Mouse (Mus musculus): ENCODE data around the gene Psenen. TPM values are rescaled to one million over a fixed set of nuclear protein-coding genes. Genes with fewer than 3 reads are reported as not detected.
A peak's percentile ranks its signal among the peaks of the same experiment; 100 is the strongest.

Psenen gene
- total RNA-seq, 2 experiments from 2014 or later: 78.5 to 81.4 TPM

- DNase-seq: no peak
- intact Hi-C loops (cut with DNase I): no loop called here
These were observed 40.6 kb downstream of the Psenen start for GRCm38 (mm10) chr7:30522871-30523270.

GRCm38 (mm10) chr7:30520856-30521255 lies 42.6 kb downstream of the Psenen start:
- intact Hi-C loops (cut with DNase I): no loop called here
- DNase-seq: peak; percentile 72

- intact Hi-C loops (cut with DNase I): no loop called here
- peak; percentile 53 for DNase-seq
These were observed 43.0 kb downstream of the Psenen start for GRCm38 (mm10) chr7:30520396-30520795.

- intact Hi-C loops (cut with DNase I): no loop called here
- no peak for DNase-seq
These were observed 45.1 kb downstream of the Psenen start for GRCm38 (mm10) chr7:30518325-30518724.

GRCm38 (mm10) chr7:30515003-30515760 lies 48.2 kb downstream of the Psenen start:
- intact Hi-C loops (cut with DNase I): no loop called here

More at GRCm38 (mm10) chr7:30515003-30515760, 48.2 kb downstream of the Psenen start:
- no peak for DNase-seq

Small RNAs within 50 kb of the gene (microRNA-seq; reads per million reads assigned to microRNA genes)
- not detected for gene Gm38670
- 1.5 reads per million for gene Mir3569

Other genes with a start within 250 kb of the Psenen start
- 1 to 10 TPM; 6.9 to 8.3 TPM for gene Syne4, start 248.8 kb downstream of the Psenen start, total RNA-seq (2021)
- under 1 TPM; 0.58 to 0.66 TPM for gene E130208F15Rik, start 241.9 kb downstream of the Psenen start, total RNA-seq (2021)
- 1 to 10 TPM; 7.1 to 7.4 TPM for gene Sdhaf1, start 239.7 kb downstream of the Psenen start, total RNA-seq (2021)
- gene Lrfn3, start 200.9 kb downstream of the Psenen start, total RNA-seq (2021): 10 to 100 TPM; 46.3 to 50.7 TPM
- gene Tyrobp, start 149.9 kb downstream of the Psenen start, total RNA-seq (2021): 10 to 100 TPM; 10.4 to 11.0 TPM
- not detected for gene Hcst, start 143.8 kb downstream of the Psenen start, total RNA-seq (2021)
- 1 to 10 TPM; 2.1 to 3.0 TPM for gene Nfkbid, start 141.9 kb downstream of the Psenen start, total RNA-seq (2021)
- 100 to 1,000 TPM; 739 to 767 TPM for gene Aplp1, start 118.1 kb downstream of the Psenen start, total RNA-seq (2021)
- under 1 TPM; 0.26 to 0.56 TPM for gene Kirrel2, start 105.9 kb downstream of the Psenen start, total RNA-seq (2021)
- under 1 TPM in 1 of 2 experiments, not detected in 1; 0.08 TPM for gene Nphs1, start 105.3 kb downstream of the Psenen start, total RNA-seq (2021)
- under 1 TPM in 1 of 2 experiments, not detected in 1; 0.66 TPM for gene Prodh2, start 70.0 kb downstream of the Psenen start, total RNA-seq (2021)
- 100 to 1,000 TPM; 356 to 358 TPM for gene Arhgap33, start 28.6 kb downstream of the Psenen start, total RNA-seq (2021)
- gene Hspb6, start 11.4 kb downstream of the Psenen start, total RNA-seq (2021): 1 to 10 TPM; 4.7 to 5.5 TPM
- 10 to 100 TPM in 1 of 2 experiments, 1 to 10 TPM in 1; 7.6 to 10.1 TPM for gene Proser3, start 11.3 kb downstream of the Psenen start, total RNA-seq (2021)
- 10 to 100 TPM; 29.6 to 34.6 TPM for gene Lin37, start 3.8 kb downstream of the Psenen start, total RNA-seq (2021)
- gene U2af1l4, start 326 bp downstream of the Psenen start, total RNA-seq (2021): 10 to 100 TPM; 50.6 to 56.7 TPM
- 1 to 10 TPM; 5.9 to 6.3 TPM for gene Gm49396, start 283 bp downstream of the Psenen start, total RNA-seq (2021)
- 1 to 10 TPM; 3.1 to 3.6 TPM for gene Igflr1, start 1.8 kb upstream of the Psenen start, total RNA-seq (2021)
- 10 to 100 TPM; 69.9 to 79.7 TPM for gene Kmt2b, start 25.1 kb upstream of the Psenen start, total RNA-seq (2021)
- not detected for gene Zbtb32, start 35.3 kb upstream of the Psenen start, total RNA-seq (2021)
- gene Upk1a, start 49.2 kb upstream of the Psenen start, total RNA-seq (2021): under 1 TPM; 0.24 to 0.54 TPM
- gene Cox6b1, start 62.5 kb upstream of the Psenen start, total RNA-seq (2021): 100 to 1,000 TPM; 573 to 579 TPM
- not detected for gene Etv2, start 72.2 kb upstream of the Psenen start, total RNA-seq (2021)
- 10 to 100 TPM; 81.9 TPM for gene Rbm42, start 86.7 kb upstream of the Psenen start, total RNA-seq (2021)
- 10 to 100 TPM; 12.7 to 13.3 TPM for gene Haus5, start 101.4 kb upstream of the Psenen start, total RNA-seq (2021)
- not detected for gene Pmis2, start 108.0 kb upstream of the Psenen start, total RNA-seq (2021)
- not detected for gene 2200002J24Rik, start 135.3 kb upstream of the Psenen start, total RNA-seq (2021)
- gene Atp4a, start 148.6 kb upstream of the Psenen start, total RNA-seq (2021): 1 to 10 TPM; 4.0 to 5.1 TPM
- 100 to 1,000 TPM; 130 to 146 TPM for gene Tmem147, start 165.9 kb upstream of the Psenen start, total RNA-seq (2021)
- not detected for gene Gapdhs, start 180.1 kb upstream of the Psenen start, total RNA-seq (2021)
- 10 to 100 TPM in 1 of 2 experiments, 1 to 10 TPM in 1; 8.5 to 12.2 TPM for gene Sbsn, start 187.8 kb upstream of the Psenen start, total RNA-seq (2021)
- gene Dmkn, start 200.1 kb upstream of the Psenen start, total RNA-seq (2021): 1 to 10 TPM; 1.4 to 1.7 TPM
- gene Krtdap, start 224.3 kb upstream of the Psenen start, total RNA-seq (2021): not detected

All from left cerebral cortex, postnatal 4 days (tissue).